Mouse (Mus musculus): ENCODE measurements around the gene Pla2g10. TPM values are rescaled to one million over a fixed set of nuclear protein-coding genes. Genes with fewer than 3 reads are reported as not detected.
"Not testable (repeated sequence)": the region's sequence is repeated elsewhere in the genome, so short reads cannot be mapped to it uniquely, and the experiment has no call there.

Gene Pla2g10
- 0.35 TPM in 1 of 2 replicates, not detected in the other for polyA plus RNA-seq (2014; fragmentation: Nextera tagmentation; extraction: Ambion mirVana)

DNA sequence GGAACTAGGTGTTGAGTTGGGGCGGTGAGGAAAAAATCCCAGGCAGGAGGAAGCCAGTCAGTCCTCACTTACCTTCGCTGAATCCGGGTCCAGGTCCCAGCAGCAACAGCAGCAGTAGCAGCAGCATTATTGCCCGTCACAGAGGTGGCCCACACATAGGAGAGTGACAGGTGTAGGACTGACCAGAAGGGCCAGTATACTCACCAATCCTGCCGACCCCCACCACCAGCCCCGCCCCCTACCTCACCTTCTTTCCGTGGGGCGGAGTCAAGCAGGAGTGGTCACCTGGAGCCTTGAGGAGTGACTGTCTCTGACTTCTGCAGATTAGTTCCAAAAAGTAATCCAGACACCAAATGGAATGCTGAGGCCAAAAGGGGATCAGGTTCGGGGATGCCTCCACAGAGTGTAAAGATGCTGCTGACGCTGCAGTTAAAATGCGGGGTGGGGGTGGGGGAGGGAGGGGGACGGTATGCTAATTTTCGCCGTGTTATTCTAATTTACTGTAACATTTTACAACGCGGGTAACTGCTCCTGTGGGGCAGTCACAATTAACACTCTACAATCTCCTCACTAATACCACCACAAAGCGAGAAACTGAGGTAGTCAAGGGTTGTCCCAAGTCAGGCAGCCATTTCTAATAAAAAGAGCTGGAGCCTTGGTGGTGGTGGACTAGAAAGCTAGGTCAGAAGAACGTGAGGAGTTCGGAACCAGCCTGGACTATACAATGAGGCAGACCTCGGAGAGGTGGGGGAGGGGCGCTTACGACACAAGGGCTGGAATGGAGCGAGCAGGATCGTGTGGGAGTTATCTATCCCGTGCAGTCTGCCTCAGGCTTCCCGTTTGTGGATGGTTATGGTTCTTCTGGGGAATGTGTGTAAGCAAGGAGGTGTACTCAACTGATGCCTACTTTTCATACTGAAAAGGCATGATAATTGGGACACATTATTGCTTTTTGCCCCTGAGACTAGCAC lies at the start of gene Pla2g10:
TSS of gene Pla2g10 (minus strand) at position 699 of the 971 bp plus-strand sequence.
- H3K4me2 ChIP-seq (replicated peaks) = peak within 1 kb of the TSS; percentile 39
- H3K9me3 ChIP-seq (ENCODE audit: control insufficient read depth, low read length) = no peaks in the 10 kb centered on the region
- no peaks in the 10 kb centered on the region for H3K36me3 ChIP-seq (replicated peaks; ENCODE audit: control insufficient read depth, insufficient read depth)
- H3K27me3 ChIP-seq (ENCODE audit: control insufficient read depth, insufficient read depth, low read length) = no peaks in the 10 kb centered on the region
- H3K9ac ChIP-seq = no peak within 1 kb of the TSS
- H3K4me3 ChIP-seq (replicated peaks; ENCODE audit: low read length) = no peak within 1 kb of the TSS; the same call in 1 of the 2 replicates
- DNase-seq (ENCODE audit: low spot score) = no peak
- 19% methylated on average over 26 of the region's 26 CpGs for WGBS
- H3K4me1 ChIP-seq (replicated peaks; ENCODE audit: control insufficient read depth, insufficient read depth, low read length) = peaks cover 5% of the 10 kb centered on the region; the same call in 1 of the 2 replicates
- 0 out of 2 replicates have a peak, but pooled peaks have one; percentile 27 for ATAC-seq (ENCODE audit: low FRiP score)
- no peak within 1 kb of the TSS for H3K27ac ChIP-seq

DNA sequence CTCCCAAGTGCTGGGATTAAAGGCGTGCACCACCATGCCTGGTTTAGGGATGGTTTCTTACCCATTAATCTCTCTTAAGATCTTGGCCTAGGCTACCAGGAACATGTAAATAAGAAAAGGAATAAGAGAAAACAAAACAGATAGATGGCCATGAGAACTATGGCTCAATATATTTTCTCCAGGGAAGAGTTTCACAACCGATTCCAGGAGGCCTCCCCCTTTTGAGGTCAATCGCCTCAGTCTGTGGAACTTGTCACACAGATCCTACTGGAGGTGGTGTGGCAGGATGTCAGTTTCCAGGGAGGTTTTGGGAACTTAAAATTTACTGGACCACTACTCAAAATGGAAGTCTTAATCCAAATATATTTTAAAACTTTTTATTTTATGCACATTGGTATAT lies 43.9 kb upstream of the Pla2g10 start:
- not testable (repeated sequence) for H3K36me3 ChIP-seq (replicated peaks; ENCODE audit: control insufficient read depth, insufficient read depth); H3K9me3 ChIP-seq (ENCODE audit: control insufficient read depth, low read length); H3K4me1 ChIP-seq (replicated peaks; ENCODE audit: control insufficient read depth, insufficient read depth, low read length); H3K27ac ChIP-seq; DNase-seq (ENCODE audit: low spot score); H3K4me3 ChIP-seq (replicated peaks; ENCODE audit: low read length); H3K27me3 ChIP-seq (ENCODE audit: control insufficient read depth, insufficient read depth, low read length); ATAC-seq (ENCODE audit: low FRiP score); H3K4me2 ChIP-seq (replicated peaks); H3K9ac ChIP-seq
- WGBS = 90% methylated on average over 3 of the region's 3 CpGs

DNA sequence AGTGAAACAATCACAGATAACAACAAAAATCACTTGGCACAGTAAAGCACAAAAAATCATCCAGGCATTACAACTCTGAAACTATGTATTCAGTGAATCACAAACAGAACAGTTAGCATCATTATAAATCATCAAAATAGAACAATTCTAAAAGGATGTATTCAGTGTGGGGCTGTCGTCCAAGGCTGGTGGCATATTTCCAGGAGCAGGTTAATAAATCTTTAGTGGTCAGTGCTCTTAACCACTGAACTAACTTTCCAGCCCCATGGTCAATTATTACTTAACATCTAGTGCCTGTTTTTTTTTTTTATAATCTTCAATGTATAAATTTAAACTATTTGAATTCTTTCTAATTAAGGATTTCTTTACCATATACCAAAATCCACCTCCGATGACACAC lies 43.2 kb upstream of the Pla2g10 start:
- not testable (repeated sequence) for H3K36me3 ChIP-seq (replicated peaks; ENCODE audit: control insufficient read depth, insufficient read depth); H3K9me3 ChIP-seq (ENCODE audit: control insufficient read depth, low read length); H3K27ac ChIP-seq; DNase-seq (ENCODE audit: low spot score); H3K9ac ChIP-seq; H3K27me3 ChIP-seq (ENCODE audit: control insufficient read depth, insufficient read depth, low read length); H3K4me1 ChIP-seq (replicated peaks; ENCODE audit: control insufficient read depth, insufficient read depth, low read length); H3K4me2 ChIP-seq (replicated peaks); ATAC-seq (ENCODE audit: low FRiP score); H3K4me3 ChIP-seq (replicated peaks; ENCODE audit: low read length)
- 89% methylated on average over 2 of the region's 2 CpGs for whole genome bisulfite sequencing

DNA sequence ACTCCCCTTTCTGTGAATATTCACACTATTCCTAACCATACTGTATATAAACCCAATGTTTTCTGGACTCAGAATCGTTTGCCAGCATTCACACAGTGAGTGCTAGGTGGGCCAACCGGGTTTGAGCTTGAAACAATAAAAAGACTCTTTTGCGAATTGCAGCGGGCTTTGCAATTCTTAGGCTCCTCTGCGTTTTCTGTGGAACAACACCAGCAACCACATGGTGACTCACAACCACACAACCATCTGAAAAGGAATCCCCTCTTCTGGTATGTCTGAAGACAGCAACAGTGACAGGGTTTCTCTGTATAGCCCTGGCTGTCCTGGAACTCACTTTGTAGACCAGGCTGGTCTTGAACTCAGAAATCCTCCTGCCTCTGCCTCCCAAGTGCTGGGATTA lies 41.3 kb upstream of the Pla2g10 start:
- H3K9me3 ChIP-seq (ENCODE audit: control insufficient read depth, low read length); H3K9ac ChIP-seq; H3K4me2 ChIP-seq (replicated peaks); H3K36me3 ChIP-seq (replicated peaks; ENCODE audit: control insufficient read depth, insufficient read depth); ATAC-seq (ENCODE audit: low FRiP score); H3K4me3 ChIP-seq (replicated peaks; ENCODE audit: low read length); H3K4me1 ChIP-seq (replicated peaks; ENCODE audit: control insufficient read depth, insufficient read depth, low read length); H3K27ac ChIP-seq; DNase-seq (ENCODE audit: low spot score); H3K27me3 ChIP-seq (ENCODE audit: control insufficient read depth, insufficient read depth, low read length): not testable (repeated sequence)
- 88% methylated on average over 5 of the region's 5 CpGs for WGBS

DNA sequence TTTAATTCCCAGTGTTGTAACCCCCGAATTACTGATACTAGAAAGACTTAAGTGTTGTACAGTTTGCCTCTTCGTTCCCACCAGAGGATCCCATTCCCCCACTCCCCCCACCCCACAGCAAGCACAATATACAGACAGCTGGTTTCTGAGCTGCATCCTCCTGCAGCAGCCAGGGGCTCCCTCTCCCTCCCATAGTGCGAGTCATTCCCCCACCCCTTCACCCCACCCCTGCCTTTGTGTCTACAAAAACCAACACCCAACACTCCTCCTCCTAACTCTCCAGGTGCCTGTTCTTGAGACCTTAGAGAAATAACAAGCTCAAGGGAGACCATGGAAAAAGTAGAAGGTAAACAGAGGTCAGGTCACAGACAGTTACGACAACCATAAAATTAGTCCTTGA lies 40.8 kb upstream of the Pla2g10 start:
- not testable (repeated sequence) for DNase-seq (ENCODE audit: low spot score); H3K27ac ChIP-seq; H3K9ac ChIP-seq; H3K27me3 ChIP-seq (ENCODE audit: control insufficient read depth, insufficient read depth, low read length); H3K9me3 ChIP-seq (ENCODE audit: control insufficient read depth, low read length); H3K4me1 ChIP-seq (replicated peaks; ENCODE audit: control insufficient read depth, insufficient read depth, low read length); H3K4me3 ChIP-seq (replicated peaks; ENCODE audit: low read length); H3K36me3 ChIP-seq (replicated peaks; ENCODE audit: control insufficient read depth, insufficient read depth); ATAC-seq (ENCODE audit: low FRiP score); H3K4me2 ChIP-seq (replicated peaks)
- WGBS = 78% methylated on average over 4 of the region's 4 CpGs

DNA sequence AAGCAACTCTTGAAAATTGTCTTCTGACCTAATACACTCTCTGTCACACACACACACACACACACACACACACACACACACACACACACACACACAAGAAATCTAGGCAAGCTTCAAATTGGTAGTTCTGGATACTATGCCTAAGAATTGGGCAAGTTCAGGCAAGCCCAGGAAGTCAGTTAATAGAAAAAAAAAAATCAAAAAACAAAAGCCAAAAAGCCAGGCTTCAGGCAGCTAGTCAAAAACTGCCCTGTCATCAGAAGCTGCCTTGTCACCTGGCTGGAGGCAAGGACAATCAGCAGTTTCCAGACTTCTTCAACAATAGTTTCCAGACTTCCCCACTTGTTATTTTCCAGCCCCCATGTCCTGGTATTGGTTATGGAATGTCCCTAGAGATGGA lies 35.6 kb upstream of the Pla2g10 start:
- no peaks in the 10 kb centered on the region for H3K36me3 ChIP-seq (replicated peaks; ENCODE audit: control insufficient read depth, insufficient read depth)
- DNase-seq (ENCODE audit: low spot score) = no peak
- no peak overlapping the region for H3K4me2 ChIP-seq (replicated peaks)
- H3K4me3 ChIP-seq (replicated peaks; ENCODE audit: low read length) = no peak overlapping the region
- ATAC-seq (ENCODE audit: low FRiP score) = no peak
- H3K27me3 ChIP-seq (ENCODE audit: control insufficient read depth, insufficient read depth, low read length) = no peaks in the 10 kb centered on the region
- H3K4me1 ChIP-seq (replicated peaks; ENCODE audit: control insufficient read depth, insufficient read depth, low read length) = no peaks in the 10 kb centered on the region
- no peaks in the 10 kb centered on the region for H3K9me3 ChIP-seq (ENCODE audit: control insufficient read depth, low read length)
- no peak overlapping the region for H3K27ac ChIP-seq
- H3K9ac ChIP-seq = no peak overlapping the region

DNA sequence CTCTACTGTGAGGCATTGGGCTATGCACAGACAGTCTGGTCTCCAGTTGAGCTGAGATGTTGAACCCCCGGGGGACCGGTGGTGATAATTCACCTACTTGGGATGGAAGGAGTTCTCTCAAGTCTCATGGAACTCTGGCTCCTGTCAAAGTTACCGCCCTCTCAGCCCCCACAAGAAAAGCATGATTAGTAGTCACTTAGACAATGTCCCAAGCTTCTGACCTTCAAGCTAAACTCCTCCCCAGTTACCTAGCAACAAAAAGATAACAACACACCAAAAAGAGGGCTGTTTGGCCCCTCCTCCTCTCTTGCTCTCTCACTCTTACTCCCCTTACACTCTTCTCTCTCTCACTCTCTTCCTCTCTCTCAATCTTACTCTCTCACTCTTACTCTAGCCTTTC lies 33.7 kb upstream of the Pla2g10 start:
- WGBS = 76% methylated on average over 3 of the region's 3 CpGs
- H3K4me3 ChIP-seq (replicated peaks; ENCODE audit: low read length) = no peak overlapping the region
- DNase-seq (ENCODE audit: low spot score) (no peak), ATAC-seq (ENCODE audit: low FRiP score) (no peak)
- H3K27me3 ChIP-seq (ENCODE audit: control insufficient read depth, insufficient read depth, low read length) = no peaks in the 10 kb centered on the region
- no peak overlapping the region for H3K4me2 ChIP-seq (replicated peaks)
- no peaks in the 10 kb centered on the region for H3K4me1 ChIP-seq (replicated peaks; ENCODE audit: control insufficient read depth, insufficient read depth, low read length)
- no peaks in the 10 kb centered on the region for H3K36me3 ChIP-seq (replicated peaks; ENCODE audit: control insufficient read depth, insufficient read depth)
- H3K9me3 ChIP-seq (ENCODE audit: control insufficient read depth, low read length) = no peaks in the 10 kb centered on the region
- H3K9ac ChIP-seq = no peak overlapping the region
- H3K27ac ChIP-seq = no peak overlapping the region

DNA sequence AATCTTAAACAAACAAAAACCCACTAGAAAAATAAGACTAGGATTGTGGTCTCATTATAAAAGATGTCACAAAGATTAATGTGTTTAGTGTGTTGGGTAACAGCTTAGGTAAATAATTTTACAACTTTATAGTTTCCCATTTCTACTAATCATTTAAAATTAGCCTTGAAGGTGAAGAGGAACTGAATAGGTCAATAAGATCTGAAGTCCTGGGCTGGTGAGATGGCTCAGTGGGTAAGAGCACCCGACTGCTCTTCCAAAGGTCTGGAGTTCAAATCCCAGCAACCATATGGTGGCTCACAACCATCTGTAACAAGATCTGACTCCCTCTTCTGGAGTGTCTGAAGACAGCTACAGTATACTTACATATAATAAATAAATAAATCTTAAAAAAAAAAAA lies 32.0 kb upstream of the Pla2g10 start:
- ATAC-seq (ENCODE audit: low FRiP score) = not testable (repeated sequence)

DNA sequence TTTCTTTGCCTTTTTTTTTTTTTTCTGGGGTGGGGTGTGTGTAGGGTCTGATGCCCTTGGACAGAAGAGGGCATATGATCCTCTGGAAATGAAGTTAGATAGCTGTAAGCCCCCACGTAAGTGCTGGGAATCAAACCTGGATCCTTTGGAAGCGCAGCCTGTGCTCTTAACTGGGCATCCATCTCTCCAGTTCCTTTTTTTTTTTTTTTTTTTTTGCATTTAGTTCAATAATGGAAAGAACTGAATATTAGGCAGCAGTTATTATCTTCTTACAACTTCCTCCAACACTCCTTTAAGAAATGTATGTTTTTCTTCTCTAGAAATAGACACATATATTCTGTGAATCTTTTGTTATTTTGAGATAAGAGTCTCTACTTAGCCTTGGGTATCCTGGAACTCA lies 27.0 kb upstream of the Pla2g10 start:
- H3K4me1 ChIP-seq (replicated peaks; ENCODE audit: control insufficient read depth, insufficient read depth, low read length) = no peaks in the 10 kb centered on the region; the same call in 1 of the 2 replicates
- H3K4me3 ChIP-seq (replicated peaks; ENCODE audit: low read length) = no peak overlapping the region
- no peaks in the 10 kb centered on the region for H3K9me3 ChIP-seq (ENCODE audit: control insufficient read depth, low read length)
- H3K9ac ChIP-seq = no peak overlapping the region
- ATAC-seq (ENCODE audit: low FRiP score) (no peak), DNase-seq (ENCODE audit: low spot score) (no peak)
- 98% methylated on average over 2 of the region's 2 CpGs for WGBS
- no peak overlapping the region for H3K4me2 ChIP-seq (replicated peaks)
- no peaks in the 10 kb centered on the region for H3K36me3 ChIP-seq (replicated peaks; ENCODE audit: control insufficient read depth, insufficient read depth)
- H3K27me3 ChIP-seq (ENCODE audit: control insufficient read depth, insufficient read depth, low read length) = no peaks in the 10 kb centered on the region
- no peak overlapping the region for H3K27ac ChIP-seq

More for the DNA sequence above, 32.0 kb upstream of the Pla2g10 start:
- not testable (repeated sequence) for H3K9me3 ChIP-seq (ENCODE audit: control insufficient read depth, low read length); H3K27me3 ChIP-seq (ENCODE audit: control insufficient read depth, insufficient read depth, low read length); H3K27ac ChIP-seq; H3K9ac ChIP-seq; H3K4me3 ChIP-seq (replicated peaks; ENCODE audit: low read length); H3K4me2 ChIP-seq (replicated peaks); H3K4me1 ChIP-seq (replicated peaks; ENCODE audit: control insufficient read depth, insufficient read depth, low read length); H3K36me3 ChIP-seq (replicated peaks; ENCODE audit: control insufficient read depth, insufficient read depth); DNase-seq (ENCODE audit: low spot score)
- WGBS = 100% methylated on average over 1 of the region's 1 CpGs

Data from hindbrain, embryonic 14.5 days (tissue).